Mouse (Mus musculus) thymus, adult 2 months (tissue): ENCODE measurements around the gene Gdpd3. TPM values are rescaled to one million over a fixed set of nuclear protein-coding genes. Genes with fewer than 3 reads are reported as not detected.
A peak's percentile ranks its signal among the peaks of the same experiment; 100 is the strongest.

Experiments used
- DNase-seq: peaks from one replicate; pipeline ENCODE4 v3.0.0; 2021
- H3K27ac ChIP-seq: fragments of 200-500 bp; 2 replicates; pipeline ENCODE4 v1.5.1; 2012; ENCODE audit warnings: low read length, control low read depth; ENCODE audit not compliant: control insufficient read depth, insufficient read depth
- H3K27me3 ChIP-seq: fragments of 200-500 bp; 2 replicates; pipeline ENCODE4 v1.6.1; 2012; ENCODE audit warnings: mild to moderate bottlenecking, low read length, moderate library complexity, mixed read lengths; ENCODE audit not compliant: control insufficient read depth, insufficient read depth
- H3K36me3 ChIP-seq: fragments of 200-500 bp; 2 replicates; pipeline ENCODE4 v1.6.1; 2012; ENCODE audit warnings: mild to moderate bottlenecking, low read length, moderate library complexity; ENCODE audit not compliant: control insufficient read depth, insufficient read depth
- H3K4me1 ChIP-seq: fragments of 200-500 bp; replicated peaks from 2 replicates; pipeline ENCODE4 v1.6.1; 2012; ENCODE audit warnings: low read length; ENCODE audit not compliant: control insufficient read depth, insufficient read depth
- H3K4me3 ChIP-seq: fragments of 200-500 bp; 2 replicates; pipeline ENCODE4 v1.5.1; 2012; ENCODE audit warnings: mild to moderate bottlenecking, low read length, control low read depth, moderate library complexity; ENCODE audit not compliant: control insufficient read depth, insufficient read depth
- CTCF ChIP-seq: fragments of 200-500 bp; IDR thresholded peaks from 2 replicates; pipeline ENCODE4 v1.5.1; 2012; ENCODE audit warnings: mild to moderate bottlenecking, control low read depth, low read length, moderate library complexity, borderline replicate concordance; ENCODE audit not compliant: control insufficient read depth, poor library complexity, insufficient read depth; ENCODE audit errors: extremely low read depth
- POLR2A ChIP-seq: fragments of 200-500 bp; IDR thresholded peaks from 2 replicates; pipeline ENCODE4 v1.6.1; 2012; ENCODE audit warnings: mild to moderate bottlenecking, low read length, control low read depth, moderate library complexity; ENCODE audit not compliant: control insufficient read depth, poor library complexity, insufficient read depth; ENCODE audit errors: extremely low read depth
- WGBS: fragments of 180-500 bp; shearing (Covaris S2); methylation state at CpG from one replicate; pipeline ENCODE4 v1.1.7; 2018; 5-methylcytosine and 5-hydroxymethylcytosine counted together
- polyA plus RNA-seq: library from polyadenylated mRNA; depleted of rRNA; stranded (reverse); fragments of >200 nt; gene quantifications from 2 replicates; pipeline ENCODE4 v1.2.3, GENCODE M21; 2012

Gdpd3 gene
- polyA plus RNA-seq, 1 experiment, result 15.7 TPM

DNA sequence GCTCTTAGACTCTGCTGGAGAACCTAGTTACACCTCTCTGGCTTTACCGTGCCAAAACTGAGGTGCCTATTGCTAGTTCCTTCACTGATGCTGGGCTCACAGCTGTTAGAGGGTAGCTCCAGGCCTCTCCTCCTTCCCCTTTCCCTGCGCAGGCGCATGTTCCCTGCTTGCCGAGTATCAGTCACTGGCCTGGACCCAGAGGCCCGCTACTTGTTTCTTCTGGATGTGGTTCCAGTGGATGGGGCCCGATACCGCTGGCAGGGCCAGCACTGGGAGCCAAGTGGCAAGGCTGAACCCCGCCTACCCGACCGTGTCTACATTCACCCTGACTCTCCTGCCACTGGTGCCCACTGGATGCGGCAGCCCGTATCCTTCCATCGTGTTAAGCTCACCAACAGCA lies 16.6 kb downstream of the Gdpd3 start:
- WGBS, result 94% methylated on average over 13 of the region's 13 CpGs
- no peak for DNase-seq
- H3K4me1 ChIP-seq, result peaks cover 27% of the 10 kb centered on the region
- H3K4me3 ChIP-seq, result no peak overlapping the region
- H3K36me3 ChIP-seq, result peaks cover 31% of the 10 kb centered on the region
- H3K27ac ChIP-seq, result no peak overlapping the region
- no peaks in the 10 kb centered on the region for H3K27me3 ChIP-seq
- TF ChIP-seq CTCF (no peak), POLR2A (no peak)

DNA sequence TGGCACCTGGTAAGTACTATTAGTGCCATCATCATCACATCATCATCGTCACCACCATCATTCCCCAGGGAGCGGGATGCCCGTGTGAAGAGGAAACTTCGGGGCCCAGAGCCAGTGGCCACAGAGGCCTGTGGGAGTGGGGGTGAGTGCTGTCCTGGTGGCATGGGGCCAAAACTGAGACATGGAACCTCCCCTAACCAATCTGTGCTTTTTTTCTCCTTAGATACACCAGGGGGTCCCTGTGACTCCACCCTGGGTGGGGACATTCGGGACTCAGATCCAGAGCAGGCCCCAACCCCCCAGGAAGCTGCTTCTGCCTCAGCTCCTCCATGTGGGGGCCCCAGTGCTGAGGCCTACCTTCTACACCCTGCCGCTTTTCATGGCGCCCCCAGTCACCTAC lies 18.3 kb downstream of the Gdpd3 start:
- peaks cover 48% of the 10 kb centered on the region for H3K36me3 ChIP-seq
- no peak for DNase-seq
- no peak overlapping the region for H3K27ac ChIP-seq
- WGBS, result 95% methylated on average over 7 of the region's 7 CpGs
- peaks cover 14% of the 10 kb centered on the region for H3K4me1 ChIP-seq
- H3K27me3 ChIP-seq, result no peaks in the 10 kb centered on the region
- no peak for TF ChIP-seq POLR2A
- TF ChIP-seq CTCF, result no peak
- H3K4me3 ChIP-seq, result no peak overlapping the region

DNA sequence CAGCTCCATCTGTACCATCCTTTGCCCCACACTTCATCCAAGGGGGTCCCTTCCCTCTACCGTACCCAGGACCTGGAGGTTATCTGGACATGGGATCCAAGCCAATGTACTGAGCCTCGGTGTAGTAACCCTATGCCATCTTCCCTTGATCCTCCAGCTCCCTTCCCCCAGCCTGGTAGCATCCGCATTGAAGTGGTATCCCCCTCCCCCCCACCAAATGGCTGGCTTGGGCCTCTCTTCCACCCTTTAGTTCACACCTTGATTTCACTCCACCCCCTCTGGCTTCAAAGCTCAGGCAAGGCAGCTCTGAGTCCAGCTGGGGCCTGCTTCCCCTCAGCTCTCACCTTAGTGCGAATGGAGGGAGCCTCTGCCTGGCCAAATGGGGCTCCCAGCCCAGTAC lies 18.9 kb downstream of the Gdpd3 start:
- Histone ChIP-seq H3K27me3 (no peaks in the 10 kb centered on the region), H3K27ac (no peak overlapping the region), H3K36me3 (peaks cover 54% of the 10 kb centered on the region), H3K4me3 (no peak overlapping the region), H3K4me1 (peaks cover 9% of the 10 kb centered on the region)
- TF ChIP-seq CTCF, result no peak
- TF ChIP-seq POLR2A, result no peak
- 92% methylated on average over 4 of the region's 4 CpGs for WGBS
- DNase-seq, result no peak

DNA sequence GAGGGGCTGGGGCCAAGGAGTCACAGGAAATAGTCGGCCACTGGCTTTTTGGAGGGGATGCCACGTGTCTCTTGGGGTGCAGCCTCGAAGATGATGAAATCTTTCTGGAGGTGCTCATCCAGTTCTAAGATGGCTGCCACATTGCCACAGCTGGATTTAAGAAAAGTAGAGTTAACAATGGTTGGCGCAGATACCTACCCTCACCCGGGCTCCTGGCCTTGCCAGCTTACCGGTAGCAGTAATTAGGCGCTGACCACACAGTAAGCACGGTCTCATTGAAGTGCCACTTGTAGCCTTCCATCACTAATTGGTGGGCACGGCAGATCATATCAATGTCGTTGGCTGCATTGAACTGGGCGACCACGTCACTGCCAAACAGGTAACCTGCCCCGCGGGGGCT lies 20.0 kb downstream of the Gdpd3 start:
- no peak for DNase-seq
- no peak overlapping the region for H3K4me3 ChIP-seq
- 96% methylated on average over 14 of the region's 14 CpGs for WGBS
- TF ChIP-seq CTCF (no peak), POLR2A (no peak)
- H3K36me3 ChIP-seq, result peaks cover 54% of the 10 kb centered on the region
- H3K27me3 ChIP-seq, result no peaks in the 10 kb centered on the region
- peaks cover 3% of the 10 kb centered on the region for H3K4me1 ChIP-seq
- H3K27ac ChIP-seq, result no peak overlapping the region

DNA sequence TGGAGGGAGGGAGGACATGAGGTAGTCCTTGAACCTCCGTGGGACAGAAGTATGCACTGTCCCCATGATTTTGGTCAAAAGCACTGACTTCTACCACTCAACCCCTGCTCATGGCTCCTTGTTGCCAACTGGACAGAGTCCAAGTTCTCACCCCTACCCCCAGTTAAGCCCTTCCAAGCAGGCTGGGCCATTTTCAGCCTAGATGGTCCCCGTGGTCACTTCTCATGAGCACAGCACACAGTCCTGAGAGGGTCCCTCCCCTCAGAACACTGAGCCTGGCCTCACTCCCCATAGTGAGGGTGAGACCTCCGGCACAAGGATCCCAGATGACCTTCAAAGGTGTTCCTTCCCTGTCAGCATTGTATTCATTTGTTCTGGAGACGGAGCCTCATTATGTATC lies 23.0 kb downstream of the Gdpd3 start:
- Histone ChIP-seq H3K27me3 (no peaks in the 10 kb centered on the region), H3K27ac (no peak overlapping the region), H3K36me3 (peaks cover 54% of the 10 kb centered on the region), H3K4me1 (peaks cover 15% of the 10 kb centered on the region), H3K4me3 (no peak overlapping the region)
- 97% methylated on average over 4 of the region's 4 CpGs for WGBS
- TF ChIP-seq POLR2A (no peak), CTCF (no peak)
- no peak for DNase-seq

DNA sequence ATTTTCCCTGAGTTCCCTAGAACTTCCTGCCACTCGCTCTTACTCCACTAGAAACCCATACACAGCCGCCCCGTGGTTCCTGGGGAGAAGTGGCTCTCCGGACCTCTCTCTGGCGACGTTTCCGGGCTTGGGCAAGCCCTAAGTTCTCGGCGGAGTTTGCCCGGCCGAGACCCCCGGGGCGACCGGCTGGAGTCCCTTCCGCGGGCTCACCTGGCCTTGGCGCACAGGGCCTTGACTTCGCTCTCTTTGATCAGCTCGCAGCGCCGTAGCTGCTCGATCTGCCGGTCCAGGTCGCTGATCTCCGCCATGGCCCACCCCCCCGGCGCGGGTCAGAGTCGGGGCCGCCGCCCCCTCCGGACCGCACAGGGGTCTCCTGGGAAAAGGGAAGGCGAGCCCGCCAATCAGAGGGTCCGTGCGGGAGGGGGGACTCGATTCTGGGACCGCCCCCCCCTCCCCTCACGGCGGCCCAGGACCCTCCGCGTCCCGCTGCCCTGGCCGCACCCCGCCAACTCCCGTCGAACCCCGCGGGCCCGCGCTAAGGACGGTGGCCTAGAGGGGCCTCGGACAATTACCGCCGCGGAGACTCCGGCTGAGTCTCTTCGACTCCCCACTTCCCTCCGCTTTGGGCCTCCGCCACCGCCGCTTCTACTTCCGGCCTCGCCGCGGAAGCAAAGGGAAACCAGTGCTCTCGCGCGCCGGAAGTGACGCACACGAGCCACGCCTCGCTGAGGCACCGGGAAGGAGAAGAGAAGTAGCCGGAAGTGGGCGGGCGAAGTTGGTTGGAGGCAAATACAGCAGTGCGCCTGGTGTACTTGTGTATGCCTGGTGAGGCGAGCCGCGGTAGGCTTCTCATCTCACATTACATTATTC lies 26.0 kb downstream of the Gdpd3 start, which contains the start of gene Ppp4c:
TSS of gene Ppp4c (minus strand) at position 646 of the 870 bp plus-strand sequence.
- Histone ChIP-seq H3K4me3 (peak within 1 kb of the TSS; percentile 87), H3K27me3 (no peaks in the 10 kb centered on the region), H3K36me3 (peaks cover 29% of the 10 kb centered on the region), H3K27ac (peak within 1 kb of the TSS; percentile 75), H3K4me1 (peaks cover 23% of the 10 kb centered on the region)
- TF ChIP-seq CTCF (no peak), POLR2A (peak; percentile 96)
- WGBS, result under 1% methylated on average over 82 of the region's 83 CpGs
- peak; percentile 96 for DNase-seq
